Mouse (Mus musculus) heart, postnatal 14 days (tissue): Measurements from ENCODE around the gene Tspan4. TPM values are rescaled to one million over a fixed set of nuclear protein-coding genes. Genes with fewer than 3 reads are reported as not detected.

Experiments
- DNase-seq, 2 experiments: peaks; one replicate each; pipeline ENCODE4 v3.0.0; 2021 to 2022
- intact Hi-C: fragments of 180-260 bp; cut with DNase I; formaldehyde crosslinking; loops from one replicate; pipeline ENCODE4 v1.15.1; 2025
- long read RNA-seq, 2 experiments: library from polyadenylated mRNA; stranded (forward); transcript quantifications; one replicate each; pipeline ENCODE4 v2.0.0; 2021
- total RNA-seq, 2 experiments: library from RNA; stranded (reverse); gene quantifications; 2 replicates each; pipeline ENCODE4 v1.2.3; 2021

Gene Tspan4
- 10 to 100 TPM; 24.0 to 31.2 TPM for total RNA-seq
- long read RNA-seq, experiment 1, transcript Tspan4-201 (8 exons, 1,466 nt) = minor isoform, 24 of 58 reads
- long read RNA-seq, experiment 1, transcript Tspan4-202 (8 exons, 1,281 nt) = major isoform, 29 of 58 reads
- long read RNA-seq, experiment 1, partial matches to known transcripts = 1 of 58 reads
- long read RNA-seq, experiment 1, other reads (novel, unspliced or antisense) = 4 of 58 reads
- long read RNA-seq, experiment 2, transcript Tspan4-201 (8 exons, 1,466 nt) = minor isoform, 19 of 47 reads
- long read RNA-seq, experiment 2, transcript Tspan4-202 (8 exons, 1,281 nt) = major isoform, 23 of 47 reads
- long read RNA-seq, experiment 2, partial matches to known transcripts = 0 of 47 reads
- long read RNA-seq, experiment 2, other reads (novel, unspliced or antisense) = 4 of 47 reads

- intact Hi-C loops = no loop called here
- peak; percentile 86 to 87 for DNase-seq
These were observed at the start of gene Tspan4, which contains the start of gene Polr2l for GRCm38 (mm10) chr7:141475011-141475804. Tspan4 (plus strand) TSS chr7:141475240. Polr2l (minus strand) TSS chr7:141475132.

DNA sequence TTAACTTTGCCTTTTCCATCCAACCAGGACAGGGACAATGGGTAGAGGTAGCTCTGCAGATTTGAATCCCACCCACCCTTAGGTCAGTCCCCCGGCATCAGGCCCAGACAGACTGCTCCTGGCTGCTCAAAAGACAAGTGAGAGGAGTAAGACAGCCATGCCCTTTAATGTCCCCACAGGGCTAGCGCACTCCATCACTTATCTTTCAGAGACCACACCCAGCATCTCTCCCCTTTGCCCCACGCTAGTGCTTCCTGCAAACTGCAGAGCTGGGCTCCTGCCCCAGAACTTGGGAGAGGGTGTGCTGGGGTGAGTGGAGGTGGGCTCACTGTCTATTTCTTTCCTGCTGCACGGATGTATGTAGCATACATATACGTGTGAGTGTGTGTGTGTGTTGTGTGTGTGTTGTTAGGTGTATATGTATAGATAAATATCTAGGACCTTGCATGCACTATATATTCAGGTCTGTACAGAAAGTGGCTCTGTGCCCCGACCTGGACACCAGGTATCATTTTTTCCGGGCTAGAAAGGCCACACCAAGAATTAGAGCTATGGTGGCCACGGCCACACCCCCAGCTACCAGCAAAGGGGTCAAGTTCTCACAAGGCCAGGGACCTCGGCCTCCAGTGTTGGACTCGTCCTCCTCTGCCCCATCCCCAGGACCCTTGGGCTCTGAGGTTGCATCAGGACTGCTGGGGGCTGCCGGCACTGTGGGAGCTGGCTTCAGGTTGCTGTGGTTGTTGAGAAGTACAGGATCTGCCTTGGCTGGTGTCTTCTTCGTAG lies 47.9 kb upstream of the Tspan4 start:
- DNase-seq = no peak
- intact Hi-C loops = no loop called here

GRCm38 (mm10) chr7:141428701-141429100 lies 46.3 kb upstream of the Tspan4 start:
- no peak for DNase-seq
- intact Hi-C loops = no loop called here

DNA sequence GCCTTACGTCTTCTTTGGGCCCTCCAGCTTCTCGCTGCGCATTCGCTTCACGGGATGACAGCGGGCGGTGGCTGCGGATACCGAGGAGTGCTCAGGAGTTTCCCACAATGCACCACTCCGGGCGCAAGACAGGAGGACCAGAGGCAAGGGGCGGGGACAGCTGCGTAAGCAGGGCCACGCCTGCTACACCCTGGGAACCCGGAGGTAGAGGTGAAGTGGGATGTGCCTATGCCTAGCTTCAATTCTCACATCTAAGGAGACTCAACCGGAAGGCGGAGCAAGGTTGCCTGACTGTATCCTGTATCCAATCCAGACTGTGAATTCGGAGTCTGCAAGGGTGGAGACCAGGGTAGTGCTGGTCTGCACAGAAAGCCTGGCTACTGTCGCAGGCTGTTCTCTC lies 45.7 kb upstream of the Tspan4 start, which contains the start of gene Cend1:
Gene Cend1 (minus strand): TSS at position 182 of the 400 bp plus-strand sequence.
- intact Hi-C loops = no loop called here
- peak; percentile 48 to 59 for DNase-seq

GRCm38 (mm10) chr7:141429840-141430584 lies 45.0 kb upstream of the Tspan4 start:
- intact Hi-C loops = no loop called here
- DNase-seq = no peak

DNA sequence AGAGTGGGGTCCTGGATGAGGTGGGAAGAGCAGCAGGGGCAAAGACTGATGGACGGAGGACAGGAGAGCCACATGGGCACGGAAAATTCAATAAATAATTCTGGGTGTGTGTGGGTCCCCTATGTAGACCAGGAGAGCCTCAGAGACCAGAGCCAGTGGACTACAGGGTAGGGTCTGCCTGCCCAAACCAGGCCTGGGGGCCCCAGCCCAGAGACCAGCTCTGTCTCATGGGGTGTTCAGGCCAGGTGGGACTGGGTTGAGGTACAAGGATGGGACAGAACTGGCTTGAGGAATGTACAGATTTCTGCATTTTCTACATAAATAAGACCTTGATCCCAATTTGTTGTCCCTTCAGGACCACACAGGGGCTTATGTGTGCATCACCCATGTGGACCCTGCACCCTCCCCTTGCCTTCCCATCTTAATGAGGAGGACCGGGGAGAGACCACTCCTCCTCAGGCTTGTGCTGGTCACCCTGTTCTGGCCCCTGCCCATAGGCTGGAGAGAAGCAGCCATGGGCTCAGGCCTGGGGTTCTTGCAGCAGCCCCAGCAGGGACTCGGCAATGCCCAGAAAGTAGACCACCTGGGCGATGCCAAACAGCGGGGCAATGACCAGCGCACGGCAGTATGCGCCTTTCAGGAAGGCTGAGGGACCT lies 44.3 kb upstream of the Tspan4 start:
- no peak for DNase-seq
- intact Hi-C loops = no loop called here

- intact Hi-C loops = no loop called here
- no peak for DNase-seq
These were observed 43.4 kb upstream of the Tspan4 start for GRCm38 (mm10) chr7:141431434-141432185.

DNA sequence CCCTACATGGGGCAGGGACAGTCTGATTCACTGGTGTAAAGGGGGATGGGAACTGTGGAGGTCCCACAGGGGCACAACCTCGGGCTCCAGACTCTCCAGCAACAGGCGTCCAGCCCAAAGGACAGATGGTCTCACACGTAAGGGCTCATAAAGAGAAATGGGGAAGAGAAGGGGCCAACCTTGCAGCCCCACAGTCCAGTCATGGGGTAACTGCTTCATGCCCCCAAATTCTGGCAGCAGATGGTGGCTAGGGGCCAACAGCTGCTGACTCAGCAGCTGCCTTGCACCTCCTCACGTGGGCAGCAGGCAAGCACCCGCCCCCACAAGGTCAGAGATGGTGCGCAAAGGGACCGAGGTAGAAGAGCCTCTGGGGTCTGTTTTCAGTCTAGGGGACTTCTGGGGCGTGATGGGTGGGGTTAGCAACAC lies 42.8 kb upstream of the Tspan4 start:
- DNase-seq = peak in 1 of 2 experiments; percentile 74
- intact Hi-C loops = no loop called here

- intact Hi-C loops = no loop called here
- peak; percentile 63 to 78 for DNase-seq
These were observed 42.1 kb upstream of the Tspan4 start for GRCm38 (mm10) chr7:141432741-141433516.

- intact Hi-C loops = no loop called here
- DNase-seq = no peak
These were observed 41.3 kb upstream of the Tspan4 start for GRCm38 (mm10) chr7:141433517-141434400.

GRCm38 (mm10) chr7:141434464-141434863 lies 40.6 kb upstream of the Tspan4 start:
- peak in 1 of 2 experiments; percentile 54 for DNase-seq

DNA sequence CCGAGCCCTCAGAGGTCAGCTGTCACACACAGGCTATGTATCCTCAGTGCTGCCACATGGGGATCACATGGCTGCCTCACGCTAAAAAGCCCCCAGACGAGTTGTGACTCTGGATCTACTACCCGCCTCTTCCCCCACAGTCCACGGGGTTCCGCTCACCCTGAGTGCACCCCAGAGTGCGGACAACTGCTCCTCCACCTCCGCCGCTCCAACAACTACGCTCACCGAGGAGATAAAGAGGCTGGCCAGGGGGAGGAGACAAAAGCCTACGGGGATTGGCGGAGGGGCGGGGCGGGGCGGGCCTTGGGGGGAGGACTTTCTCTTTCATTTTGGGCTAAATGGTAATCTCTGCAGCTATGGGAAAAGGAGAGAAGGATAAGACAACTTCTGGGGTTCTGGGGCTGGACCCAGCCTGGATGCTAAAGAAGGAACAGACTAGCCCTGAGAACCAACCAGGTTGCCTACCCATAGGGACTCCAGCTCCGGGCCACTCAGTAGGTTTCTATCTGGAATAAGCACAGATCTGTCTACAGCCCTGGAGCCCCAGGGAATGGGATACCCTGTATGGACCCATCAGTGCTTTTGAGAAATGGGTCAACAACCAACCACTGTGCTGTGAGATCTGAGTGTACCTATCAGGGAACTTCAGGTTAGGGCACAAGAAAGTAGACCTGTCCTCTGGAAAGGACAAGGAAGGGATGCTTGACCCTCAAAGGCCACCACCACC lies 39.7 kb upstream of the Tspan4 start:
- intact Hi-C loops = no loop called here
- peak; percentile 66 to 68 for DNase-seq

More at GRCm38 (mm10) chr7:141434464-141434863, 40.6 kb upstream of the Tspan4 start:
- intact Hi-C loops = no loop called here

GRCm38 (mm10) chr7:141435856-141436522 lies 39.1 kb upstream of the Tspan4 start:
- no peak for DNase-seq
- intact Hi-C loops = no loop called here

GRCm38 (mm10) chr7:141436523-141436892 lies 38.5 kb upstream of the Tspan4 start:
- DNase-seq = no peak
- intact Hi-C loops = no loop called here
